Mouse (Mus musculus): ENCODE results near the gene Bcl2l15.
"Not testable (repeated sequence)": the region's sequence is repeated elsewhere in the genome, so short reads cannot be mapped to it uniquely, and the experiment has no call there.

The Bcl2l15 gene

GRCm38 (mm10) chr3:103832426-103832825 is at the start of gene Bcl2l15:
Bcl2l15 (plus strand) TSS chr3:103832601.
- DNase-seq, result no peak

DNA sequence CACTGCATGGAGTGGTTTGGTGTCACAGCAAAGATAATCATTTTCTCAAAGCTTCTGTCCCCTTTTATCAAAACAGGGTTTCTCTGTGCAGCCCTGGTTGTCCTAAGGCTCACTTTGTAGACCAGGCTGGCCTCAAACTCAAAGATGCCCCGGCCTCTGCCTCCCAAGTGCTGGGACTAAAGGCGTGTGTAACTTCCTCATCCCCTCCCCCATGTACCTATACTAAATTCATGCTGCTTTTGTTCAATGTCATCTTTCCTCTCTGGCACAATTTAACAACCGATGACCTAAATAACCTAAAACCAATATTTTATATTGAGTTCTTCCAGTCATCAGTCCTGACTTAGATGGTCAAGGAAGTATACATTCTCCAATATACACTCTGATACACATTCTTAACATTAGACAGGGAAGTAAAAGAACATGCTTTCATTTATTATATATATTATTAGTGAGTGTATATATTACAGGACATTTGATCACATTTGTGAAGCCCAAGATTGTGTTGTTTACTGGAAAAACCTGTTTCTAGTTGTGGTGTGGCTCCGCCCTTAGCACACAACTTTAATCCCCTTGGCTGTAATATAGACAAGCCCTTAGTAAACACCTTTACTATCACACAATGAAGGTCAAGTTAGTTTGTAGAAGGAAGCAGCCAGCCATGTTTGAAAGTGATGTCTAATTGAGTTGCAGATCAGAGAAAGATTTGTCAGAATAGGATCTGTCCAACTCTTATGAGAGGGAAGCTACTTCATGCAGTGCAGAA is 49.4 kb upstream of the Bcl2l15 start:
- DNase-seq, result no peak

DNA sequence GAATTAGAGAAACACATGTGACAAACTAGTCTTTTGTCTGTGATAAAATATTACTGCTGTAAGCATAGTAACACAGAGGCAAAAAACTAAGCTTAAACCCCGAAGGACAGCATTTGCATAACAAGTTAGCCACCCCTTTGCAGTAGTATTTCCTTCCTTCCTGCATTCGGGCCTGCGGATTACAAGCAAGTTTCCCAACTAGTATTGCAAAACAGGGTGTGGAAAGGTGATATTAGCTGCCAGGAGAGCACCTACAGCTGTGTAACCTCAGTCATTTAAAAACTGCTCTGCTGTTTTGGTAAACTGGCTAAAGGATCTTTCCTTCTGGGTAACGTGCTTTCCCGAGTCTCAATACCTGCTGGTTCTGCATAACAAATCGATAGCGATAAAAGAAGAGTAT is 45.2 kb upstream of the Bcl2l15 start:
- no peak for DNase-seq

- DNase-seq, result peak; percentile 55
Measured at GRCm38 (mm10) chr3:103789096-103789495, 43.3 kb upstream of the Bcl2l15 start.

DNA sequence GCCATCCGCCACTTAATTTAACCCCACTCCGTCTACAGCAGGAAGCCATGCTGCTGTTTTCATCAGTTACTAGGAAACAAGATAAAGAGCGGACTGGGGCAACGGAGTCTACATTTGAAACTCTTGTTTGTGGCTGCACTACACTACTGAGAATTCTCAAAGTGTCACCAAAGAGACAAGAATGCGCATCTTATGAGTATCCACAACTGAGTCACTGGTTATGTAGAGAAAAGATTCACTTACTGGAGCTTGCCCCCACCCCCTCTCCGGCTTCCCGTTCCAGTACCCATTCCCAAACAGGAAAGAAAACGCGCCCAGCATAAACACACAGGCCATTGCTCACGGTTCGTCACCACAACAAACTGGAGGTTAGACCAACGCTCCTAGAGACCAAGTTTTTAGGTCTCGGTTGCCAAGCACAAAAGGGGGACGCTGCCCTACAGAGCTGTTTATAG is 42.5 kb upstream of the Bcl2l15 start:
- DNase-seq, result peak; percentile 52

GRCm38 (mm10) chr3:103790346-103791145 is 41.9 kb upstream of the Bcl2l15 start:
- DNase-seq, result peak; percentile 35

DNA sequence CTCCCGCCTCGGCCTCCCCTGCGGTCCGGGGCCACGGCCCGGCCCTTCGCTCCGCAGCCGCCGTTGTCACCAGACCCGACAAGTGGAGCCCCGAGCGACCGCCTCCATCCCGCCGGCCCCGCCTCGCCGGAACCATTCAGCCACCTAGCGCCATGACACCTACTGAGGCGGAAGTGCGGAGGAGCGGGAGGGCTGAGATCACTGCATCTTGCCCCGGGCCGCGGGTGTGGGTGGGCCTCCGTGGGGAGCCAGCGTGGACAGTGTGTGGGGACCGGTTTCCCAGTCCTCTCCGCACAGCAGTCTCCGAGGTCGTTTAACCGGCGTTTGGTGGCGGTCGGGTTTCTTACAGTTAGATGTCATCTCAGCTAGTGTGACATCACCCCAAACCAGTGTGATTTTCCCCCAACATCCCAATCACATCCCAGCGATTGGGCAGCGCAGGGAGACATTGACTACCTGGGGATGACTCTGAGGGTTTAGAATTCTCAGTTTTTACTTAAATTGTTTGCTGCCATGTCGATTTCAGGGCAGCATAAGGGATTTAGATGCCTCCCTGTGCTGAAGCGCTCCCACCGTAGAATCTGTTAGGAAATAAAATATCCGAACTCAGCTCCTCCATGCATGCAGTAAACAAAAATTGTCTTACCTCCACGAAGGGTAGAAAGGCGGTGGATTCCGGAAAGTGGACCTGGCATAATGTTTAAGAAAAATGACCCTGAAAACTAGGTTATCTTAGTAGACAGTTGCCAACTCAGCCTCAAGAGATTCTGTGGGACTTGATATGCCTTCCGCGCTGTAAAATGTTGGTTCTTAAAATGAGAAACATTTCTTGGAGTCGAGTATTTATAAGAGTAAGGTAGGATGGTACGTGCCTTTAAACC is 40.9 kb upstream of the Bcl2l15 start, which contains the start of gene Hipk1:
Hipk1 (minus strand) TSS at position 334 of the 881 bp plus-strand sequence.
- peak; percentile 95 for DNase-seq

DNA sequence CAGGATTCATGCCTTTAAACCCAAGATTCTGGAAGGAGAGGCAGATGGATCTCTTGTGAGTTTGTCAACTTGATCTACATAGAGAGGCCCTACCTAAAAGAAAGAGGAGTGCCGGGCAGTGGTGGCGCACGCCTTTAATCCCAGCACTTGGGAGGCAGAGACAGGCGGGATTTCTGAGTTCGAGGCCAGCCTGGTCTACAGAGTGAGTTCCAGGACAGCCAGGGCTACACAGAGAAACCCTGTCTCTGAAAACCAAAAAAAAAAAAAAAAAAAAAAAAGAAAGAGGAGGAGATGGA is 40.3 kb upstream of the Bcl2l15 start:
- not testable (repeated sequence) for DNase-seq

GRCm38 (mm10) chr3:103792566-103792965 is 39.8 kb upstream of the Bcl2l15 start:
- DNase-seq, result peak; percentile 39

DNA sequence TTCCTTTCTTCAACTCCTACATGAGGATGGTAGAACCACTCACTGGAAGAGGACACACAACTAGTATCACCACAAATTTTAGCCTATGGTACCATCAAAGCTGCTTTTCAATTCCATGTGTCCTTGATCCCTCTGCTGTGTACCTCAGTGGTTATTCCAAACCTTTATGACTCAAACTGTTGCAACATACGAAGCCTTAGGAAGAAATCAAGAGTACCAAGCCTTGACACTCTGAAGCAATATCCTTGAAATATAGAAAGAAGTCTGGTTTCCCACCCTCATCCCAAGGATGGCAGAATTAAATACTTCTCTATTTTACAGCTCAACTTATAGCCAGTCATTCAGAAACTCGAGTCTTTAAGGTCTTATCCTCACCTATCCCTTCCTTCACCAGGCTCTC is 36.0 kb upstream of the Bcl2l15 start:
- no peak for DNase-seq

DNA sequence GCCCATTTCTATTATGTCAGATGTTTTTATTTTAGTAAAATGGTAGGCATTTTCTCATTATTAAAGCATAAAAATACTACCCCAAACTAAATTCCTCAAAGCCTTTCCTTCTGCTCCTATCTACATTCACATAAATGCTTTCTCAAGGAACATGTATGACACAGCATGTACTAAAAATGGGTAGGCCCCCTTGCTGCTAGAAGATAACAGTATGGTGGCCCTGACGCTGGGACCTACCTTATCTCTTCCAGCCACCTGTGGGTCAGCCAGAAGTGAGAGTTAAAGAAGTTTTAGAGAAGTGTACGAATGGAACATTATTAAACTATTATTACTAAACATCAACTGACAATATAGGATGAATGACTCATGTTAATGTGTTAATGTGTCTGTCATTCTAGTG is 32.9 kb upstream of the Bcl2l15 start:
- DNase-seq, result no peak

GRCm38 (mm10) chr3:103801631-103802531 is 30.5 kb upstream of the Bcl2l15 start:
- peak; percentile 92 for DNase-seq

DNA sequence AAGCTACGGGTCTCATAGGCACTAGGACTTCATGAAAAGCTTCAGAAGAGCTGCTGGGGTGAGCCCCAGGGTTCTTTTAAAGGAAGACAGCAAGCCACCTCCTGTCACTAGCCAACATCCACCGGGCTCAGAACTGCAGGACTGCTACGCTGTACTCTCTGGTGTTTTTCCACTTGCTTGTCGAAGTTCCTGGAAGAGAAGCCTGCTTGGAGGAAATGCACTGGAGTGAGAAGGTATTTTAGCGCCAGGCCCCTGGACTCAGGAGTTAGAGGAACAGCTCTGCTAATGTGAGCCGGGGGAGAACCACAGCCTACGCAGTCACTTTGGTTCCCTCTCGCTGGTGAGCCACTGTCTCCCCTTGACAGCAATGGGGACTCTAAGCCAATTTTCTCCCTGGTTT is 29.5 kb upstream of the Bcl2l15 start:
- peak; percentile 65 for DNase-seq

GRCm38 (mm10) chr3:103805671-103806070 is 26.7 kb upstream of the Bcl2l15 start:
- no peak for DNase-seq

DNA sequence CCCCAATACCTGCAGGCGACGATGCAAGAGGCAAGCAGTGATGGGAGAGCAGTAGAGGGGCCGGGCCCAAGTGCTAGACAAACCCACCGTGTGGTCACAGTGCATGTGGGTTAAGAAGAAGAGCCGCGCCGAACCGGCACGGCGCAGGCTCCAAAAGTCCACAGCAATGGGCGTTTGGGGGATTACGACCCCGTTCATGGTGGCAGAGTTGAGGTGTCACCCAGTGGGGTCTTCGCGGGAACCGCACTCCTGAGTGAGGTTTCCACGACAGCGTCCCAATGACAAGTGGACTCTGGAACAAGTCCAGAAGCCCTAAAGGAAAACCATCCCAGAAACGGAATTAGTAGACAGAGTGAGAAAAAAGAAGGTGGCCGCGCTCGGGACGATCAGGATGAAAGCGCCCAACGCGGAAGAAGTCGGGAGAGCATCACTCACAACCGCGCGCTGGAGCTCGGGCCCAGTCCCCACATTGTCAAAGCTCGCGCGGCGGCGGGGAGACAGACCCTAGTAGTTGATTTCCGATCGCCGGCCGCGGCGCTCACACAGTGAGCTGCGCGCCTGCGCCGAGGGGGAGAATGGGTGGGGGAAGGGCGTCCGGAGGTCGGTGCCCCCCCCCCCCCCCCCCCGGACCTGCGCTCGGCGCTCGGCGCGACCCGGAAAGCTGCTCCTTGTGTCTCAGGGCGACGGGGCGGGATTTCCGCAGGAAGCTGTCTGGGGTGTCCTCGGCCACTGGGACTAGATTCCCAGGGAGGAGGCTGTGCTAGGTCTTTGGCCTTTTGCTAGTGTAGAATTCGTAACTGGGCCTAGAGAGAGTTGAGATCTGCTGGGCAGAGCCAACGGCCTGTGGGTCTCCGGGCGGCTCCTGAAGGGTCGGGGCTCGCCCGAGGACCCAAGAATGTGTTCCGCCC is 23.3 kb upstream of the Bcl2l15 start, which contains the start of the genes Dclre1b, Ap4b1 and Gm43064:
Dclre1b (minus strand) TSS at position 554 of the 908 bp plus-strand sequence.
Ap4b1 (plus strand) TSS at position 630 of the 908 bp plus-strand sequence.
Gm43064 (plus strand) TSS at position 683 of the 908 bp plus-strand sequence.
- DNase-seq, result peak; percentile 90

GRCm38 (mm10) chr3:103809799-103810150 is 22.6 kb upstream of the Bcl2l15 start:
- DNase-seq, result no peak

DNA sequence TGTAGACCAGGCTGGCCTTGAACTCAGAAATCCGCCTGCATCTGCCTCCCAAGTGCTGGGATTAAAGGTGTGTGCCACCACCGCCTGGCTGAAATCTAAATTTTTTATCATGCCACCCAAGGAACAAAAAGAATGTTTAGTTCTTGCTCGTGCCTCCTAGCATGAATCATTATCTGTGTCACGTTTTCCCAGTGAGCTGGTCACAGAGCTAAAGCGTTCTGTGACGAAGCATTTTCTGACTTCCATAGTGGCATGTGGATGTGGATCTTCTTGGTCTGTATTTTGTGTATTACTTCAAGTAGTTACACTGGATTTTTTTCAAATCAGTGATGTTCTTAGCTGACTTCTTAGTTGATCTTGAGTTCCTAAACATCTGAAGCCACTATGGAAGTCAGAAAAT is 21.4 kb upstream of the Bcl2l15 start:
- no peak for DNase-seq

- DNase-seq, result no peak
Measured at GRCm38 (mm10) chr3:103827548-103827947, 4.9 kb upstream of the Bcl2l15 start.

GRCm38 (mm10) chr3:103829036-103829435 is 3.4 kb upstream of the Bcl2l15 start:
- no peak for DNase-seq

GRCm38 (mm10) chr3:103830681-103831080 is 1.7 kb upstream of the Bcl2l15 start:
- DNase-seq, result not testable (repeated sequence)

DNA sequence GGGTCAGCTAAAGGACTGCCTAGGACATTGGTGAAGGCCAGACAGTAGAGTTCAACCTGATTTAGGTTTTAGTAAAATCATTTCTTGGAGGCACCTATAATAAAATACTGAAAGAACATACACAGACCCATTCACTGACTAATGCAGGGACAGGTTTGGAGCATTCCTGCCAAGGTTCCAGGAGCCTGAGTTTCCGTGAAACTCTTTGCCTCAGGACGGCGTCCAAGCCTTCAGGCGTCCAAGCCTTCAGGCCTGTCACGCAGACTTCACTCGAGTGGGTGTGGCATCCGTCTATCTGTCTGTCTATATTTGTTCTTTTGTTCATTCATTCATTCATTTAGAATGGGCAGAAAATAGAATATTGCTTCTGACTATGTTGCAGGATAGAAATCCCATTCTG is 1.3 kb upstream of the Bcl2l15 start:
- no peak for DNase-seq
